Mouse (Mus musculus) small intestine, adult 2 months (tissue): ENCODE measurements around the gene Slc20a1. TPM values are rescaled to one million over a fixed set of nuclear protein-coding genes. Genes with fewer than 3 reads are reported as not detected.
A peak's percentile ranks its signal among the peaks of the same experiment; 100 is the strongest.

Experiments
- H3K27ac ChIP-seq: fragments of 200-500 bp; 2 replicates; pipeline ENCODE4 v1.5.1; 2012; ENCODE audit warnings: low read depth, low read length, control low read depth, inconsistent platforms; ENCODE audit not compliant: insufficient read depth
- H3K27me3 ChIP-seq: fragments of 200-500 bp; 2 replicates; pipeline ENCODE4 v1.6.1; 2012; ENCODE audit warnings: mild to moderate bottlenecking, moderate library complexity, low read length, inconsistent platforms; ENCODE audit not compliant: control insufficient read depth, insufficient read depth
- H3K36me3 ChIP-seq: fragments of 200-500 bp; 2 replicates; pipeline ENCODE4 v1.6.1; 2012; ENCODE audit warnings: mild to moderate bottlenecking, low read length, control low read depth, inconsistent platforms; ENCODE audit not compliant: control insufficient read depth, insufficient read depth
- H3K4me1 ChIP-seq: fragments of 200-500 bp; 2 replicates; pipeline ENCODE4 v1.6.1; 2012; ENCODE audit warnings: low read length, inconsistent platforms, mixed read lengths; ENCODE audit not compliant: control insufficient read depth, insufficient read depth, insufficient read length
- H3K4me3 ChIP-seq: fragments of 200-500 bp; 2 replicates; pipeline ENCODE4 v1.5.1; 2012; ENCODE audit warnings: low read depth, mild to moderate bottlenecking, control low read depth, inconsistent platforms, low read length, moderate library complexity
- CTCF ChIP-seq: fragments of 200-500 bp; IDR thresholded peaks from 2 replicates; pipeline ENCODE4 v1.5.1; 2012; ENCODE audit warnings: low read depth, mild to moderate bottlenecking, control low read depth, inconsistent platforms, low read length, moderate library complexity, mixed read lengths; ENCODE audit not compliant: insufficient replicate concordance, insufficient read length; ENCODE audit errors: extremely low read depth
- POLR2A ChIP-seq: fragments of 200-500 bp; IDR thresholded peaks from 2 replicates; pipeline ENCODE4 v1.6.1; 2012; ENCODE audit warnings: low read depth, mild to moderate bottlenecking, control low read depth, inconsistent platforms, low read length, moderate library complexity
- WGBS: fragments of 180-500 bp; shearing (Covaris S2); methylation state at CpG from one replicate; pipeline ENCODE4 v1.1.7; 2018; 5-methylcytosine and 5-hydroxymethylcytosine counted together
- polyA plus RNA-seq: library from polyadenylated mRNA; depleted of rRNA; stranded (reverse); fragments of >200 nt; gene quantifications from 2 replicates; pipeline ENCODE4 v1.2.3, GENCODE M21; 2012; rRNA removed

Slc20a1 gene
- polyA plus RNA-seq, result 4.8 and 6.6 TPM in 2 replicates

DNA sequence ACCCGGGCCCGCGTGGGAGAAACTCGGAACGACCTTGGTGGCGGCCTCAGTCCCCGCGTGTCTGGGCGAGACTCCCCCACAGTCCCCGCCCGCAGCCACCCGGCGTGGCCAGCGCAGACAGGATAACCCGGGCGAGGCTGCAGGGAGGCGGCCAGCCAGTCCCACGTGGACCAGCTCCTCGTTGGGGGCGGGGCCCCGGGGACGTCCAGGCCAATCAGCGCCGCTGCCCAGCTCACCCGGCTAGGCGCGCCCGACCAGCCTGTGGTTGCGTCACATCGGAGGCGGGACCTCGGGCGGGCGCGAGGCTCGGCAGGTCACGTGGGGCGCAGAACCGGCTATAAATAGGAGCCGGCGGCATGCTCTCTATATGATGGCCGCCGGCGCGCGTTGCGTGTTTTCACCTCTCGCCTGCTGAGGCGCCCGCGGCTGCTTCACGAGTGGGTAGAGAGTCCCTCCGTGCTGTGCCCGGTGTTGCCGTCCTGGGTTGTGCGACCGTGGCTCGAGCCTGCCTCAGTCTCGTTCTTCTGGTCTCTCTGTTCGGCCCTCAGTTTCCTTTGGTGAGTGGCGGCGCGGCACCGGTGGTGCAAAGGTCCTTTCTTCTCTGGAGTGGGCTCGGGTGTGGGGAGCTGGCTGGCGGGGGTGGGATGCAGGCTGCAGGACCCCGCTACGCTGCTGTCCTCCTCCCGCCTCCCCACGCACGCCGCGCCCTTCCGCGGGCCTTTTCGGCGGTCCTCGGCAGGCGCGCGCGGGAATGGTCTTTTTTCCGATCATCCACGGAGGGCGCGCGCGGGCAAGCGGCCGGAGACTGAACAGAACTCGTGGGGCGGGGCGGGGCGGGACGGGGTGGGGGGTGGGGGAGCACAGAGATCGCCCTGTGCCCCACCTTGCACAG, at the start of gene Slc20a1:
Gene Slc20a1 (plus strand): TSS at position 329 of the 892 bp plus-strand sequence.
- Histone ChIP-seq H3K27me3 (no peaks in the 10 kb centered on the region), H3K36me3 (peaks cover 9% of the 10 kb centered on the region; the same call in 1 of the 2 replicates), H3K4me1 (peaks cover 4% of the 10 kb centered on the region; the same call in 1 of the 2 replicates), H3K27ac (peak within 1 kb of the TSS; percentile 54), H3K4me3 (peak within 1 kb of the TSS; percentile 86)
- under 1% methylated on average over 94 of the region's 96 CpGs for WGBS
- TF ChIP-seq POLR2A (peak; percentile 98), CTCF (no peak)

DNA sequence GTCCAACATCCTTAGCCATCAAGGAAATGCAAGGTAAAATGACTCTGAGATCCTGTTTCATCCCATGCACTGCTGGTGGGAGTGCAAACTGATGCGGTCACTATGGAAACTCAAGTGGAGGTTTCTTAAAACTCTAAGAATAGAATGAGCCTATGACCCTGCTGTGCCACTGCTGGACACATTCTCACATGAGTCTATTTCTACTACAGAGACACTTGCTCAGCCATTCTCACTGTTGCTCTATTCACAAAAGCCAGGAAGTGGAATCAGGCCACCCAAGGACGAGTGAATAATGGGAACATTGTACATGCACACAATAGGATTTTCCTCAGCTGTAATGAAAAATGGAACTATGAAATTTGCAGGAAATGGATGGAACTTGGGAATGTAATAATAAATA, 49.7 kb upstream of the Slc20a1 start:
- H3K27me3 ChIP-seq, result no peaks in the 10 kb centered on the region
- 72% methylated on average over 2 of the region's 2 CpGs for WGBS
- H3K4me3 ChIP-seq, result no peak overlapping the region
- no peak for TF ChIP-seq POLR2A
- TF ChIP-seq CTCF, result no peak
- H3K36me3 ChIP-seq, result no peaks in the 10 kb centered on the region
- H3K27ac ChIP-seq, result no peak overlapping the region
- no peaks in the 10 kb centered on the region for H3K4me1 ChIP-seq

DNA sequence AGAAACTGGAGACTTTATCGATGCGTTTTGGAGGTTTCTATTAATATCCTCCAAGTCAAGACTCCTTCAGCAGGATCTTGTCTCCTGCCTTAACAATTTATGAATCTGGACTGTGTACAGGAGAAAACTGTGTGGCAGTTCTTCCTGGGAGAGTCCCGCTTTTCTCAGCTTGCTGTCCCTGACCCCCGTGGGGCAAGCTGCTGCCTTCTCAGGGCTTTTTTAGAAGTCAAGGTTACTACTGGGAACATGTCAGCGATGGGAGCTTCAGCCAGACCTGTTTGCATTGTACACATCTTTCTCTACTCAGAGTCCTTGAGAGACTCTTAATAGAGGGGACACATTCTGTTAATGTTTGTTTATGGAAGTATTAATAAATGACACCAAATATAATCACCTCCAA, 48.2 kb upstream of the Slc20a1 start:
- Histone ChIP-seq H3K27ac (no peak overlapping the region), H3K36me3 (no peaks in the 10 kb centered on the region), H3K4me3 (no peak overlapping the region), H3K4me1 (no peaks in the 10 kb centered on the region), H3K27me3 (no peaks in the 10 kb centered on the region)
- 78% methylated on average over 5 of the region's 5 CpGs for WGBS
- TF ChIP-seq CTCF, result no peak
- TF ChIP-seq POLR2A, result no peak

DNA sequence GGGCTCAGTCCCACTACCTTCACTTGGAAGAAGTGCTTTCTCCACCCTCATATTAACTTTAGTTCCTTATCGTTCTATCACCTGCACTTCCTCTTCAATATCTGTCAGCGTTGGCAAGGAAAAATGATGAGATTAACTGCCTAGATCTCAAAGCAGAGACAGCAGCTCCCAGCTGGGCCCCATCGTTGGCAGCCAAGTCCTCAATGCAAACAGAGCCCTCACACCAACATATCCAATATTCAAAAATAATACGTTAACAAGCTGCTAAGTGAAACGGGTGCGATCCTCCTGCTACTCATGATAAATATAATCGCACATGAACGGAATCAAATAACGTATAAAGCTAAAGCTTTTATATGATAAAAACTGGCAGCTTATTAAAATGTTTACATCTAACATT, 47.5 kb upstream of the Slc20a1 start:
- TF ChIP-seq CTCF (no peak), POLR2A (no peak)
- WGBS, result 69% methylated on average over 9 of the region's 9 CpGs
- Histone ChIP-seq H3K27ac (no peak overlapping the region), H3K4me1 (no peaks in the 10 kb centered on the region), H3K36me3 (no peaks in the 10 kb centered on the region), H3K27me3 (no peaks in the 10 kb centered on the region), H3K4me3 (no peak overlapping the region)

DNA sequence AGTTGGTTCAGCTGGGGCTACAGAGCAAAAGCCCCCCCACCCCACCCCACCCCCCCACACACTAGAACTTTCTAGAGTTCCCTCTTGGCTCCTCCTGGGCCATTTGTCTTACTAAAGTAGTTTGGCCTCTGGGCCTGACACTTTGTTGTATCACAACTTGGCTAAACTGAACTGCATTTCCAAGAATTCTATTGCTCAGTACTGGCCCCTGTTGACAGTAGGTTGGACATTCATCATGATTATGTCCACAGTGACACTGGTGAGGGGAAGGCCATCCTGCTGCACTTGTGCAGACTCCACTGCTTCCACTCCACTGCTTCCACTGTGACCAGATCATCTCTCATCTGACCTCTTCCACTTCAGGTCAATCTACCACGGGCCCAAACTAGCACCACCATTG, 45.8 kb upstream of the Slc20a1 start:
- WGBS, result 64% methylated on average over 1 of the region's 1 CpGs
- Histone ChIP-seq H3K27ac (no peak overlapping the region), H3K4me3 (no peak overlapping the region), H3K4me1 (no peaks in the 10 kb centered on the region), H3K27me3 (no peaks in the 10 kb centered on the region), H3K36me3 (no peaks in the 10 kb centered on the region)
- no peak for TF ChIP-seq POLR2A
- TF ChIP-seq CTCF, result no peak

DNA sequence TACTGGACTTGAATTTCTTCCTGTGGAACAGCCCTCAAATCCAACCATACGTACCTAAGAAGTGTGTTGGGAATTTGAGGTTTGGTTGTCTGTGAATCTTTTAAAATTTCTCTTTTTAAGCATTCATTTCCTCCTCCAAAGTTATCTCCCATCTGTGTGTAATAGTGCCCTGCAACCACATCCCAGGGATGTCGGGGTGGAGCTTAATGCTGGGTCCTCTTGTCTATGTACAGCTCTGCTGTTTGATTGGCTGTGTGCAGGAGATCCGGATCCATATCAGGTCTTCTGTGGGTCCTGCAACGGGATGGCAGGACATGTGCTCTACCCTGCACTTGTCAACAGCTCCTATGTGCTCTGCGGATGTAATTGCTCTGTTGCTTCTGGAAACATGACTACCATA, 33.7 kb upstream of the Slc20a1 start:
- TF ChIP-seq CTCF, result no peak
- no peak for TF ChIP-seq POLR2A
- Histone ChIP-seq H3K4me1 (no peaks in the 10 kb centered on the region), H3K27me3 (no peaks in the 10 kb centered on the region), H3K27ac (no peak overlapping the region), H3K4me3 (no peak overlapping the region), H3K36me3 (no peaks in the 10 kb centered on the region)
- 56% methylated on average over 5 of the region's 5 CpGs for WGBS
